Mouse (Mus musculus): ENCODE data around the gene Bnip3.

Gene Bnip3

DNA sequence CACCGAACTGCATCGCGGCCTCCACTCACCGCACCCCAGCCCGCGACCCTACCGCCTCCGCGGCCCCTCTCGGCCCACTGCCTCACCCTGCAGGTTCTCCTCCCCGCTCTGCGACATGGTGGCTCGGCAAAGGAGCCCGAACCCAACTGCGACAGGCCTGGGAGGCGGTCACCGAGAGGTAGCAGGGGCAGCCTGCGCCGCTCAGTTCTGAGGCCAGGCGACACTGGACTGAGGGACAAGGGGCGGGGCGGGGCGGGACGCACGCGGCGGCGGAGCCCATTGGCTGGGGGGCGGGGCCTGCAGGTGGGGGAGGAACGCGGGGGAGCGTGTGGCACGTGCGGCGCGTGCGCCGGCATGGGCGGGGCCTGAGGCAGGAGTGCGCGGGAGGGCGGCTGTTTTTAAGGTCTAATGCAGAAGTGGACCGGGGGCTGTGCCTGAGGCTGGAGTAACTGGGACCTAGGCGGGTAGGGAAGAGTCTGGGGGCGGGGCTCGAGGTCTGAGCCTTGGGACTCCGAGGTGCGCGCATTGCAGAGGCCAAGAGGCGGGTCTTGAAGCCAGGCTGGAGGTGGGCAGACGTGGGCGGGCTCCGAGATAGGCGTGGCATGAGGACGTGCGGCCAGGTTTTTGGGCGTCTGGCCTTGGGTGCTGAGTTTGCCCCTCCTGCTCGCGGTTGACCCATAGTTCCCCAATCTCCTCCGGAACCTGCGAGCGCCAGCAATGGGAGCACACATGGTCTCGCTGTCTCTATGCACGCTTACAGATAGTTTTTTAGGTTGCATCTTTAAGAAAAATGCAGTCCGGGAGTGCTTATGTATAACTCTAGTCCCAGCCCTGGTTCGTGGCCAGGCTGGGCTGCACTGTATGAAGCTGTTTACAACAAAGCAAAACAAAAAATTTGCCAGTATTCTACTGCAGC lies at the start of gene Bnip3:
Bnip3 (minus strand) TSS at position 243 of the 916 bp plus-strand sequence.
- peak; percentile 65 to 76 for DNase-seq (ENCODE audit: low spot score in 2 of 2)

DNA sequence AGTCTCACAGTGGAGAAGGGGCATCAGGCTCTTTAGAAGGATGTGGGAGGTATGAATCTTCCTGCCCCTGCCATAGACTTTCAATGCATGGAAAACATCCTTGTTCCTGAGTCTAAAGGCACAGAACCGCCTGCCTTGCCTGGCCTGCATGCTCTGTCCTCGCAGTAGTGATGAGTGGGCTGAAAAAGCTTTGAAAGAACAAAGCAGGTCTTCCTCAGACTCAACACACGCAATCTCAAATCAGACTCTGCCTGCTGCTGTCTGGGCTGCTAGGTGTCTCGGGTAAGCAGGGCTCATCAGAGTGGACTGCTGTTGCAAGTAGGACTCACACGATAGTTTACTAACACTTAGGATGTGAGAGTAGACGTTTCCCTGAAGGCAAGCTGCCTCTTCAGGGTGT lies 47.8 kb upstream of the Bnip3 start:
- DNase-seq (ENCODE audit: low spot score in 2 of 2) = no peak

DNA sequence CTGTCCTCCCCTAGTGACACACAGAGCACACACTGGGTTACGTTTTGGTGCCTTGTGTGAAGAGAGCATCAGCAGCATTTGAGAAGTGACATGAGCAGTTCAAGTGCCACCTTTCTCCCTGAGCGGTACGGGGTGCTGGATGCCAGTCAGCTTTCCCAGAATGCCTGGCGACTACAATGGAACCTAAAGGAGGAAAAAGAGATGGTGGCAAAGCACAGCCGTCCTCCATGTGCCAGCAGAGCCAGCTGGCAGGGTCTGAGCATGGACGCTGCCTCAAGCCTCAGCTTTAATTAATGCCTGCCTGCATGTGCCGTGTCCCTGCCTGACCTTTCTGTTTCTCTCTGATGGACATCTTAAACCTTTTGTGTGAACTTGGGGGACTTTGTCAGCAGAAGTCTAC lies 46.5 kb upstream of the Bnip3 start:
- no peak for DNase-seq (ENCODE audit: low spot score in 2 of 2)

DNA sequence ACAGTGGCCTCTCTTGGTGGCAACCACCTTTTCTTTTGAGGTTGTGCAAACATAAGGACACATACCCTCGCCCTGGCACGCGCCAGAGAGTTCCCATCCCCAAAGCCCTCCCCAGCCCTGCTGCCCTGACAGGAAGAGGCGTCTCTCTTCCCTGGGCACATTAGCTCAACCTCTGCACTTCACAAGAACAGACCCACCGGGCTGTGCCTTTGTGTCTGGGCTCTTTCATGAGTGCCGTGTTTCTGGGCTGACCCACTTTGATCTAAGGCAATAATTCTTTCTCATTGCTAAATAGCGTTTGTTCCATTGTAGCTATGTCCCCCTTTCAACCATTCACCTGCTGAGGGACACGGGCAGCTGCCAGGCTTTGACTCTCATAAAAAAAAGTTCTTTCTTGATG lies 39.0 kb upstream of the Bnip3 start:
- DNase-seq (ENCODE audit: low spot score in 2 of 2) = no peak

DNA sequence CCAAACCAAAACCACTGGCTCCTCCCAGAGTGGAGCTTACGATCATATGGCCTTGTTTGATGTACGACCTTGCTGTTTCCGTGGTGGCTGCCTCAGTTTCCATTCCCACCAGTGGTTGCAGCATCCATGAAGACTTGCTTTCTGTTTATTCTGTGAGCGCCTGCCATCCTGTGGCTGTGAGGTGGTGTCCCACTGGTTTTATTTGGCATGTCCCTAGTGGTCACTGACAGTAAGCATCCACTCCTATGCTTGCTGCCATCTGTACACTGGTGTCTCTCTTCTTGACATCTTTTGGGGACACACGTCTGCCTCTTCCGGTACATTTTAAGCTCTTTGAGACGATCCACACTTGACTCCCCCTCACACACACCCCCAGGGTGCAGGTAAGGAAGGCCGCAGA lies 38.4 kb upstream of the Bnip3 start:
- DNase-seq (ENCODE audit: low spot score in 2 of 2) = no peak

DNA sequence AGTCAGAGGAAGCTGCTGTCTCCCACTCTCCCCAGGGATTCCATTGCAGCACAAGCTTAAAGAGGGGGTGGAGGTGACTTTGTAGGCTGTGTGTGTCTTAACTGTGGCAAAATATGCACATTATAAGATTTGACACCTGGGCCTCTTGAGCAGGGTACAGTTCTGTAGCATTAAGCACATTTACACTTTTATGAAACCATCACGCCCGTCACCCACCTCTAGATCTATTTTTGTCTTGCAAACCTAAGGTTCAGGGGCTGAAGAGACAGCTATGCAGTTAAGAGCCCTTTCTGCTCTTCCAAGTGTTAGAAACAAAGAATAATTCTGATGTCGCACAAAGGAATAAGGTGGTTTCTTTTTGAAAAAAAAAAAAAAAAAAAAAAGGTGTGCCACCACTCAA lies 36.3 kb upstream of the Bnip3 start:
- DNase-seq (ENCODE audit: low spot score in 2 of 2) = no peak

DNA sequence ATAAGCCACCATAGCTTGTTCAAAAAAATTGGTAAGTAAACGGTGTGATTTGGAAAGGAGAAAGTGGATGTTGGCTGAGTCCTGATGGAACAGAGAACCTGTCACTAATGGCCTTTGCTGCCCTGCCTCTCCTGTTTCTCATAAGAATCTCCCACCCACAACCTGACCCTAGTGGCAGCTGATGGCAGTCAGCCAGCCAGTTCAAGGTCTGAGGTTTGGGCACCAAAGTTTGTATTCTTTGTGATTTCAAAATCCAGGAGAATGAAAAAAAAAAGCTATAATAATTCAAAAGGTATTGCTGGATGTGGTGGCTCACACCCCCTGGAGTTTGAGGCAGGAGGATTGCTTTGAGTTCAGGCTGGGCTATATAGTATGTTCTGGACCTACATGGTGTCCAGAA lies 33.0 kb upstream of the Bnip3 start:
- no peak for DNase-seq (ENCODE audit: low spot score in 2 of 2)

DNA sequence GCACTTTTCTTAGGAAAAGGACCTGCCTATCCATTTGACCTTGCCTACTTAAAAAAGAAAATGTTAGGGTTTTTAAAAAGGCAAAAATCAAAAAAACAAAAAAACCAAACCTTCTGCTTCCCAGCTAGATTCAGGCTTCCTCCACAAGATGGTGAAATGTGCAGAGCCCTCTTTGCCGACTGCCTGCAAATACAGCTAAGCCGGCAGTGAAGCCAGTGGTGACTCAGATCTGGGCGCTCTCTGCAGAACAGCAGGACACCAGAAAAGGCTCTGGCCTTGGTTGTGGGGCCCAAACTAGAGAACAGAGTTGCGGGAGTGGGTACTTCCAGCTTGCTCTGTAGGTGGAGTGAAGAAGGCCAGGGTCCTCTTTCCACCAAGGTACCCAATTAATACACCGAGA lies 32.3 kb upstream of the Bnip3 start:
- DNase-seq (ENCODE audit: low spot score in 2 of 2) = no peak

DNA sequence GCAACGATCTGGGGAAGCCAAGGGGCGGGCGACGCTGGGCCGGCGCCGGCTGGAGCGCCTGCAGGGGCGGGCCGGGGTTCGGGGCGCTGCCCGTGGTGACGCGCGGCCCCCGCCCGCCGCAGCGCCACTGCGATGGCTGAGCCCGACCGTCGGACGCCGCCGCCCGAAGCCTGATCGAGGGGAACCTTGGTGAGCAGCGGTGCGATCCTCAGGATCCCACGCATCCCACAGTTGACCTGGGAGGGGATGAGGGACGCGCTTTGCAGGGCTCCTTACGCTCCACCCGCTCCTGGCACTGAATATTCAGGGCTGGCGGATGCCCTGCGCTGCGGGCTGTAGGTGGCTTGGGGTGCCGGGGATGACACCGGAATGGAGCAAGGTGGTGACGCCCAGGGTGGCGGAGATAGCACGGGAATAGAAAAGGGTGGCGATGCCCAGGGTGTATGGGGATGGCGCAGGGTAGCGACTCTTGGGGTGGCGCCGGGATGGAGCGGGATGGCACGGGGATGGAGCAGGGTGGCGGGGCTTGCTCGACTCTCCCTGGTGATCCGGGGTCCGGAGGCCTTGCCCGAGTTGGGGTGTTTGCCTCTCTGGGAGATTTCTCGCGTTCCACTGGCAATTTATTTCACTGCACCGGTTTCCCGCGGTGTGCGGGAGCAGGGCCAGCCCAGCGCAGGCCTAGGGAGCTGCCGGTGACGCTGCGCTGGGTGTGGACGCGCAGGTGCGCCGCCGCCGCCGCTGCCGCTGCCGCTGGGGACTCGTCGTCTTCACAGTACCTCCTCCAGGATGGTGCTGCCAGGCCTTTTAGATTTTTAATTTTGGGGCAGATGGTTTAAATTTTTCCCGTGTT lies 31.5 kb upstream of the Bnip3 start, which contains the start of gene Jakmip3:
Jakmip3 (plus strand) TSS at position 119 of the 850 bp plus-strand sequence.
- peak; percentile 48 to 53 for DNase-seq (ENCODE audit: low spot score in 2 of 2)

DNA sequence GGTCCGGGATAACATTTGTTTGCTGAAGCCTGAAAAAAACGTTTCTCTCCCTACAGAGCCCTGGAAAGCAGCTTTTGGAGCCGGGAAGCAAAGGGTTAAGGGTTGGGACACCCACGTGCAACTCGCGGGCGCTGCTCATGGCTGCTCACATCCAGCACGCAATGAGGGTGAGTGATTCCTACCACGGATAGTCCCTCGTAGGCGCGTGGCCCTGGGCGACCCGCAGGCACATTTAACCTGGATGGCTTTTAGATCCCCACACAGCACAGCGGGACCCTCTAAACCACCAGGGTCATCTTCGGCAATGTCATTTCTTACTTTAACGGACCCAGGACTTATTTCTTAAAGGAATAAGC lies 30.9 kb upstream of the Bnip3 start:
- peak; percentile 64 to 72 for DNase-seq (ENCODE audit: low spot score in 2 of 2)

DNA sequence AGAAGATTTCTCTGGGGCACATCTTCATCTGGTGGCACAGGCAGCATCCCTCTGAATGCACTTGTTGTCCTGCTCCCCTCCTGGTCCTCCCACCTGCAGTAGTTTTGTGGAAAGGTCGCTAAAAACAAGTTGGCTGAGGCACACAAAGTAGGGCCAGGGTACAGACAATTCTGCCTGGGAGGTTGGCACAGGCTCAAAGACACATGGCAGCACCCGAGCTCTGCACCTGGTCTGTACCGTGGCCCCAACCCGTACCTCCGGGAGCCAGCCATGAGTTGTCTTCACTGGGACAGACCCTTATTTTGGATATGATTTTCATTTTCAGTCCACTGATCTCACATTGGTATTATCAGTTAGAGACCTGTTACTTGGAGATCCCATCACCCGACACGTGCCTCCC lies 29.7 kb upstream of the Bnip3 start:
- no peak for DNase-seq (ENCODE audit: low spot score in 2 of 2)

DNA sequence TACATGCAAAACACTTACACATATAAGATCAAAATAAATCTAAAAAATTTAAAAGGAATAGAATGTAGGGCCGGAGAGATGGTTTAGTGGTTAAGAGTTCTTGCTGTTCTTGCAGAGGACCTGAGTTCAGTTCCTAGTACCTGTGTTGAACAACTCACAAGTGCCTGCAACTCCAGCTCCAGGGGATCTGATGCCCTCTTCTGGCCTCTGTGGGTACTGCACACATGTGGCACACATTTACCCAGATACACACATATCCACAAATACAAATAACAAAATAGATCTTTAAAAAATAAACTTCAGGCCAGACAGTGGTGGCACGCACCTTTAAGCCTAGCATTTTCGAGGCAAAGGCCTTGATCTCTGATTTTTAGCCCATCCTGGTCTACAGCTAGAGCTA lies 25.2 kb upstream of the Bnip3 start:
- no peak for DNase-seq (ENCODE audit: low spot score in 2 of 2)

DNA sequence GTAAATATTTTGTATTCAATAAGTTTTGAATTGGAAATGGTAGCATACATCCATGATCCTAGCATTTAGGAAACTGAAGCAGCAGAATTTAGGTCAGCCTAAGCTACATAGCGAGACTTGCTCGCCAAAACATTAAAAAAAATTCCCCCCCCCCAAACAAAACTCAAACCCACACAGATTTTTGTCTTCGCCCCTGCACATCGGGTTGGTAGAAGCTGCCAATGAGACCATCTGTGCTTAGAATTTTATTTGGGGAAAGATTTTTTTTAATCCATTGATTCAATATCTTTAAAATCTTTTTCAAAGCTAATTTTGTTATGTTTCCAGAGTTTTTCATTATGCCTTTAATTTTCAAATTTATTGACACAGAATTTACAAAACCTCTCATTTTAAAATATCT lies 19.1 kb upstream of the Bnip3 start:
- DNase-seq (ENCODE audit: low spot score in 2 of 2) = no peak

DNA sequence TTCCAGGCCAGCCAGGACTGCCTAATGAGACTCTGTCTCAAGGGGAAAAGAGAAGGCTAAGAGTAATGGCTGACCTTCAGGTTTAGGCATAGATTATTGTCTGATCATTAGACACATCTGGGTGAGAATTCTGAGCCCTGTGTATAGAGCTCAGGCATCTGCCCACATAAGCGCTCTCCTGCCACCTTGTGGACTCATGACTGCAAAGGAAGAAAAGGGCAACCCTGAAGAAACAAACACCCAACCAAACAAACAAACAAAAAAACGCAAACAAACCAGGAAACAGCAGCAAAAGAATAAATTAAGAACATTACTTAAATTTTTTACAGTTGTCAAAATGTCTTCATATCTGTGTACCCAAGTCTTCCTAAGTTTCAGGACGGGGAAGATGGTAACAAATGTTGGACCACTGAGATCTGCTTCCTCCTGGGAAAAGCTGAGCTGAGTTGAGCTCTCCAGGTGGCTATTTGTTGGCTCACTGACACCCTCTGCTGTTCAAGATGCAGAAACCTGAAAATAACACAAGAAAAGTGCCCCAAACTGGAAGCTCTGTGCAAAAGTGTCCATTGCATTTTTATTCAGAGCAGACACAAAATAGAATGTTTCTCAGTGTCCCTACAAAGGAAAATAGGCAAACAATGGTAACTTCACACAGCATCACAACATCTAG lies 14.6 kb upstream of the Bnip3 start:
- DNase-seq (ENCODE audit: low spot score in 2 of 2) = no peak

DNA sequence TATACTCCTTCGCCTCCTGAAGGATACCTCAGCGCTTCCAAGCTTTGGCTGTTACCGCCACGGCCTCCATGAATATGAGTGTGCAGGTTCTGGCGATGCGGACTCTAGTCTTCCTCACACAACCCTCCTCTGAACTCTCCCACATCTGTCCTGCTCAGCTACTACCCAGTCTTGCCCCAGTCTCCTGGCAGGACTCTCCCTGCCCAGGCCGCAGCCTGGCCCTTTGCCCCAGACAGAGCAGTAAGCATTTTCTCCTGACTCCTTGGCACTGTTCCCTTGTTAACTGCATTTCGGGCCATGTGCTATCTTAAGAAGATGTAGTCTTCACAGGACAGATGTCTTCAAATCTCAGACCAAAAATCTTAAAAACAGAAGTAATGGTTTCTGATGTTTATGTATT lies 12.3 kb upstream of the Bnip3 start:
- no peak for DNase-seq (ENCODE audit: low spot score in 2 of 2)

DNA sequence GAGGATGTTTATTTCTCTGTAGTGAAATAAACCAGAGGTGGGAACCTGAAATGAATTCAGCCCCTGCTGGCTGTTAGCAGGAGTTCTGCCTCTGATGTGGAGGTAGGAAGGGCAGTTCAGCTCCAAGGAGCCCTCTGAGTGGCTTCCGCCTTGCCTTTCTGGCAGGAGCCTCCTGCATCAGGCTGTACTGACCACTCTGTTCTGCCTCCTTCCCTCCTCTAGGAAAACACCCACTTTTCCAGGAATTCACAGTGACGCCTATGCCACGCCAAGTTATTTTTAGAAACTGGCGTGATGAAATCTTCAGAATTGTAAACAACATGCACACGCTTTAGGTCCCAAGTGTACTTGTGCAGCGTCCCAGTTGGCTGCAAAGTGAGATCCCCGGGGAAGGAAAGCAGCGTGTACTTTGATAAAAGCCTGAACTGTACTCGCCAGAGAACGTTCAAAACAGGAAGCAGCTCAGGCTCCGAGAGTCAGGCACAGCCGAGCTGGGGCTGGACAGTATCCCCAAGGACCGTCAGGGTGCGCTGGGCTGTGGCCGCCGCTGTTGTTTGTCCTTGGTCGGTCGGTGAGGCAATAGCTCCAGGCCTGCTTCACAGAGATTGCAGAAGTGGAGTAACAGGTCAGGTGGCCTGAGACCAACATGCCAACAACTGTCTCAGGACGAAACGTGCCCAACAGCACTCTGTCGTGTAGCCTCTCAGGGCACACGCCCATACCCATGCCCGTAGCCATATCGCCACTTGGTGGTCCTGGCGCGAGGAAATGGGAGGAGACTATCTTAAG lies 10.0 kb upstream of the Bnip3 start:
- DNase-seq (ENCODE audit: low spot score in 2 of 2) = no peak

DNA sequence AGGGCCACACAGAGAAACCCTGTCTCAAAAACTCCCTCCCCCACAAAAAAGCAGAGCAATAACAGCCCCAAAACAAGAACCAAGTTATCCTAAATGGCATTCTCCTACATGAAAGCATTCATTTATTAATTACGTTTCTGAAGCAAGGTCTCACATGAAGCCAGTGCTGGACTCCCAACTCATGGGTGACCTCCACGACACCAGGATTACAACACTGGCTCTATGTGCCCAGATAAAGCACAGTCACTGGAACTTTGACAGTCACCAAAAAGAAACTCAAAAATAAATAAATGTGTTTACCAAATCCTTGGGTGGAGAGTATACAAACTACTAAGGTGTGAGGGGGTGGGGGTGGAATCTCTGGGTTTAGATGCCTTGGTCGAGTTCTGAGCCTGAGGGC lies 4.3 kb upstream of the Bnip3 start:
- no peak for DNase-seq (ENCODE audit: low spot score in 2 of 2)

DNA sequence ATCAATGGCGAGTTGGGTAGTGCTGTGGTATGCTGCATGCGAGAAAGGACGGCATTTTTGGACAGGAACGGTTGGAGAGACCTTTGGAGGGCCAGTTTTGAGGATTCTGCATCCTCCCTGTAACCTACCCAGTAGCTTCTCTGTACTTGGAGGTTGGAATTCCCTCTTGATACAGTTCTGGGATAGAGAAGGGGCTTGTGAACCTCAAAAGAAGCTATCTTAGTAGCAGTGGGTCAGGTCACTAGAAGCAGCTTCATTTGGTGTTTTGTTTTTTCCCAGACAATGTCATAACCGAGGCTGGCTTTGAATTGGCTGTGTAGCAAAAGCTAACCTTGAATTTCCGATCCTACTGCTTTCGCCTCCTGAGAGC lies 859 bp upstream of the Bnip3 start:
- DNase-seq (ENCODE audit: low spot score in 2 of 2) = no peak

DNA sequence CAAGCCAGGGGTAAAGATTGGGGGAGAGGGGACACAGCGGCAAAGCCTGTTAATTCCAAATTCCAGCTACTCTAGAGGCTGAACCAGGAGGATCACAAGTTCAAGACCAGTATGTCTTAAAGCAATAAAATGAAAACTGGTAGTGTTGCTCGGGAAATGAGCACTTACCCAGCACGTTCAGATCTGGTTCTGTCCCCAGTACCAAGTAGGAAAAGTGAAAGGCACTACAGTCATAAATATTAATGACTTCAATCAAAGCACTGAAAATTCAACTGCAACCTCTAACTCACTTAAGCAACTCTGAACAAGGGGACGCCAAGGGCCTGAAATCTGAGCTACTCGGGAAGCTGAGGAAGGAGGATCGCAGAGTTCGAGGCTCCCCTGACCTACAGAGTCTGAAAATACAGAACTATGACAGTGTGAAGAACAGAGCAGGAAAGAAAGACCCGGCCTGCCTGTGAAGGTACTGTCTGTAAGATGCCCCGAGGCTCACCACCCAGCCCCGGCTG lies 497 bp downstream of the Bnip3 start:
- DNase-seq (ENCODE audit: low spot score in 2 of 2) = no peak

DNA sequence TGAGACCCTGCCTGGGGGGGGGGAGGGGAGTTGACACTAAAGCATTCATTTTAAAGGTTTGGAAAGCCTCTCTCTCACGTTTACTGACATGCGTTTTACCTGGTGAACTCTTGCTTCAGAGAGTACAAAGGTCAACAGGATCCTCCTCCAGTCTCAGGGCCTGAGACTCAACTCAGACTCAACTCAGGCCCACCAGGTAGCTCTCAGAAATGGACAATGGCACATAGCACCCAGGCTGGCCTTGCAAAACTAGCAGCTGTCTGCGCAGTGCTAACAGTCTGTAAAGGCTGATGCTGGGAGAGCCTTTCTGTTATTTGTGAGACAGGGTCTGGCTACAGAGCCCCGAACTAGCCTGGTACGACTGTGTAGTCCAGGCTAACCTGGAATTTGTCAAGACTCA lies 1.3 kb downstream of the Bnip3 start:
- no peak for DNase-seq (ENCODE audit: low spot score in 2 of 2)

DNA sequence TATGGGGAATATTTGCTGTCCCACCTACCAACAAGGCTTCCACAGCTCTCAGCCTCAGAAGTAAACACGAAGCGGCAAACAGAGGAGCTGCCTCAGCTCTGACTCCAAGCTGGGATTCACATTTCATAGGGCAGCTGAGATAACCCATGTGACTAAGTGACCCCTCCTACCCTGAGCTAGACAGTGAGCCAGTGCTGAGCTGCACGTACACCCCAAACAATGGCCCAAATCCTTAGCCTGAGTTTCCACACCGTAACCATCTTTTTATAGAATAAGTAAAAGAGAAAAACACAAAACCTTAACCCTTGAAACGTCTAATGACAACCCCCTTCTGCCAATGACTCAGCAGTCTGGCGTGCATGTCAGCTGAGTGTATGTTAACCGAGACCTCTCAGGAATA lies 2.3 kb downstream of the Bnip3 start:
- no peak for DNase-seq (ENCODE audit: low spot score in 2 of 2)
